Mouse (Mus musculus) forebrain, embryonic 16.5 days (tissue): ENCODE results near the gene Cgref1. TPM values are rescaled to one million over a fixed set of nuclear protein-coding genes. Genes with fewer than 3 reads are reported as not detected.

Source experiments
- ATAC-seq: fragments of 200-750 bp; cut with Nextera tagmentation; 2 replicates; pipeline ENCODE4 v1.8.0; 2017; ENCODE audit warnings: mild to moderate bottlenecking, moderate library complexity
- H3K27ac ChIP-seq: fragments of 300-500 bp; sonication (generic); 2 replicates; pipeline ENCODE4 v1.5.1; 2014; ENCODE audit warnings: low read length, control low read depth
- H3K27me3 ChIP-seq: fragments of 300-500 bp; sonication (generic); replicated peaks from 2 replicates; pipeline ENCODE4 v1.6.1; 2014; ENCODE audit warnings: low read length; ENCODE audit not compliant: control insufficient read depth, insufficient read depth
- H3K36me3 ChIP-seq: fragments of 300-500 bp; sonication (generic); 2 replicates; pipeline ENCODE4 v1.6.1; 2014; ENCODE audit not compliant: control insufficient read depth, insufficient read depth
- H3K4me1 ChIP-seq: fragments of 300-500 bp; sonication (generic); replicated peaks from 2 replicates; pipeline ENCODE4 v1.6.1; 2014; ENCODE audit warnings: low read length; ENCODE audit not compliant: control insufficient read depth, insufficient read depth
- H3K4me2 ChIP-seq: fragments of 300-500 bp; sonication (generic); 2 replicates; pipeline ENCODE4 v1.6.1; 2014; ENCODE audit warnings: mild to moderate bottlenecking, low read length, control low read depth
- H3K4me3 ChIP-seq: fragments of 300-500 bp; sonication (generic); replicated peaks from 2 replicates; pipeline ENCODE4 v1.5.1; 2014; ENCODE audit warnings: mild to moderate bottlenecking, low read length, control low read depth
- H3K9ac ChIP-seq: fragments of 300-500 bp; sonication (generic); replicated peaks from 2 replicates; pipeline ENCODE4 v1.6.1; 2014; ENCODE audit warnings: low read depth, low read length, control low read depth
- H3K9me3 ChIP-seq: fragments of 300-500 bp; sonication (generic); 2 replicates; pipeline ENCODE4 v1.6.1; 2016; ENCODE audit warnings: low read length; ENCODE audit not compliant: control insufficient read depth
- WGBS: fragments of 180-500 bp; shearing (Covaris S2); extraction: QIAGEN DNeasy Blood & Tissue Kit; methylation state at CpG from one replicate; pipeline ENCODE4 v1.1.7; 2014; 5-methylcytosine and 5-hydroxymethylcytosine counted together
- polyA plus RNA-seq: library from polyadenylated mRNA; unstranded; fragments of >200 nt; fragmentation: Nextera tagmentation; extraction: Ambion mirVana; gene quantifications from 2 replicates; pipeline ENCODE4 v1.2.1, GENCODE M21; 2015

Gene Cgref1
- polyA plus RNA-seq, 1 experiment from 2014 or later = 29.0 TPM

- Histone ChIP-seq H3K4me2 (no peak overlapping the region), H3K27ac (no peak overlapping the region), H3K4me3 (no peak overlapping the region), H3K4me1 (no peaks in the 10 kb centered on the region), H3K36me3 (no peaks in the 10 kb centered on the region), H3K9me3 (no peaks in the 10 kb centered on the region), H3K27me3 (no peaks in the 10 kb centered on the region), H3K9ac (no peak overlapping the region)
- WGBS = 84% methylated on average over 4 of the region's 4 CpGs
- ATAC-seq = no peak
These were observed 14.0 kb downstream of the Cgref1 start for GRCm38 (mm10) chr5:30931378-30931777.

- Histone ChIP-seq H3K27me3 (no peaks in the 10 kb centered on the region), H3K36me3 (no peaks in the 10 kb centered on the region), H3K9ac (no peak overlapping the region), H3K9me3 (no peaks in the 10 kb centered on the region), H3K27ac (no peak overlapping the region), H3K4me2 (no peak overlapping the region), H3K4me3 (no peak overlapping the region), H3K4me1 (no peaks in the 10 kb centered on the region)
- ATAC-seq = no peak
- 72% methylated on average over 6 of the region's 6 CpGs for whole genome bisulfite sequencing
These were observed 14.5 kb downstream of the Cgref1 start for GRCm38 (mm10) chr5:30930846-30931245.

- ATAC-seq = peak; percentile 39
- Histone ChIP-seq H3K4me2 (no peak overlapping the region), H3K9me3 (no peaks in the 10 kb centered on the region), H3K9ac (no peak overlapping the region), H3K27me3 (no peaks in the 10 kb centered on the region), H3K4me1 (no peaks in the 10 kb centered on the region), H3K4me3 (no peak overlapping the region), H3K36me3 (no peaks in the 10 kb centered on the region), H3K27ac (no peak overlapping the region)
- 42% methylated on average over 4 of the region's 4 CpGs for WGBS
These were observed 15.3 kb downstream of the Cgref1 start for GRCm38 (mm10) chr5:30930121-30930520.

GRCm38 (mm10) chr5:30927945-30928529, 17.4 kb downstream of the Cgref1 start:
- Histone ChIP-seq H3K4me1 (no peaks in the 10 kb centered on the region), H3K4me3 (no peak overlapping the region), H3K27me3 (no peaks in the 10 kb centered on the region), H3K27ac (no peak overlapping the region), H3K9ac (no peak overlapping the region), H3K36me3 (no peaks in the 10 kb centered on the region), H3K4me2 (peak overlapping the region; percentile 26), H3K9me3 (no peaks in the 10 kb centered on the region)
- WGBS = 38% methylated on average over 7 of the region's 7 CpGs
- peak; percentile 83 for ATAC-seq

GRCm38 (mm10) chr5:30926073-30926472, 19.3 kb downstream of the Cgref1 start:
- Histone ChIP-seq H3K4me1 (peaks cover 13% of the 10 kb centered on the region), H3K27me3 (no peaks in the 10 kb centered on the region), H3K9me3 (no peaks in the 10 kb centered on the region), H3K4me3 (no peak overlapping the region), H3K27ac (no peak overlapping the region), H3K36me3 (no peaks in the 10 kb centered on the region), H3K4me2 (no peak overlapping the region), H3K9ac (no peak overlapping the region)
- 84% methylated on average over 2 of the region's 2 CpGs for WGBS
- no peak for ATAC-seq

GRCm38 (mm10) chr5:30925217-30925616, 20.2 kb downstream of the Cgref1 start:
- 93% methylated on average over 5 of the region's 5 CpGs for WGBS
- peaks cover 19% of the 10 kb centered on the region for H3K4me1 ChIP-seq
- no peak overlapping the region for H3K27ac ChIP-seq
- ATAC-seq = no peak
- no peaks in the 10 kb centered on the region for H3K27me3 ChIP-seq
- H3K4me3 ChIP-seq = no peak overlapping the region
- H3K36me3 ChIP-seq = no peaks in the 10 kb centered on the region
- no peak overlapping the region for H3K9ac ChIP-seq
- no peak overlapping the region for H3K4me2 ChIP-seq
- no peaks in the 10 kb centered on the region for H3K9me3 ChIP-seq

- no peaks in the 10 kb centered on the region for H3K27me3 ChIP-seq
- no peak for ATAC-seq
- no peak overlapping the region for H3K9ac ChIP-seq
- H3K27ac ChIP-seq = no peak overlapping the region
- no peaks in the 10 kb centered on the region for H3K9me3 ChIP-seq
- H3K4me1 ChIP-seq = peaks cover 21% of the 10 kb centered on the region
- 90% methylated on average over 8 of the region's 8 CpGs for WGBS
- no peak overlapping the region for H3K4me3 ChIP-seq
- H3K36me3 ChIP-seq = no peaks in the 10 kb centered on the region
- no peak overlapping the region for H3K4me2 ChIP-seq
These were observed 20.8 kb downstream of the Cgref1 start for GRCm38 (mm10) chr5:30924614-30925013.

- Histone ChIP-seq H3K36me3 (no peaks in the 10 kb centered on the region), H3K9me3 (no peaks in the 10 kb centered on the region), H3K4me2 (no peak overlapping the region), H3K4me3 (no peak overlapping the region), H3K9ac (no peak overlapping the region), H3K4me1 (peaks cover 21% of the 10 kb centered on the region), H3K27ac (no peak overlapping the region), H3K27me3 (no peaks in the 10 kb centered on the region)
- 90% methylated on average over 6 of the region's 6 CpGs for WGBS
- no peak for ATAC-seq
These were observed 22.3 kb downstream of the Cgref1 start for GRCm38 (mm10) chr5:30923119-30923518.

- ATAC-seq = no peak
- Histone ChIP-seq H3K9ac (no peak overlapping the region), H3K27ac (no peak overlapping the region), H3K4me1 (peaks cover 21% of the 10 kb centered on the region), H3K4me3 (no peak overlapping the region), H3K27me3 (no peaks in the 10 kb centered on the region), H3K36me3 (no peaks in the 10 kb centered on the region), H3K4me2 (no peak overlapping the region; the same call in 1 of the 2 replicates), H3K9me3 (no peaks in the 10 kb centered on the region)
- 76% methylated on average over 10 of the region's 10 CpGs for WGBS
These were observed 22.8 kb downstream of the Cgref1 start for GRCm38 (mm10) chr5:30922581-30923041.
